Mouse (Mus musculus): Measurements from ENCODE around the gene Ccdc83. TPM values are rescaled to one million over a fixed set of nuclear protein-coding genes. Genes with fewer than 3 reads are reported as not detected.
A peak's percentile ranks its signal among the peaks of the same experiment; 100 is the strongest.

Gene Ccdc83
- polyA plus RNA-seq, 1 experiment from 2014 or later: not detected

- ATAC-seq (replicated peaks; ENCODE audit: low FRiP score, low read depth) (peak; percentile 47; the same call in 1 of the 2 replicates), DNase-seq (ENCODE audit: low spot score) (peak; percentile 40)
- no peaks in the 10 kb centered on the region for H3K36me3 ChIP-seq (ENCODE audit: insufficient read depth, low read length)
- TF ChIP-seq CTCF (IDR thresholded peaks at IDR 0.05; ENCODE audit: low read depth): no peak
- WGBS: 2% methylated on average over 27 of the region's 27 CpGs
- peak overlapping the region; percentile 63 for H3K4me3 ChIP-seq (replicated peaks; ENCODE audit: low read depth, low read length)
- H3K4me2 ChIP-seq (ENCODE audit: low read length): peak overlapping the region; percentile 96
- H3K9ac ChIP-seq (ENCODE audit: low read depth, low read length): peak overlapping the region; percentile 61
- H3K4me1 ChIP-seq (replicated peaks; ENCODE audit: insufficient read depth, low read length): no peaks in the 10 kb centered on the region
- no peaks in the 10 kb centered on the region for H3K27me3 ChIP-seq (ENCODE audit: insufficient read depth, low read length)
- no peaks in the 10 kb centered on the region for H3K9me3 ChIP-seq (replicated peaks; ENCODE audit: low read length)
- H3K27ac ChIP-seq: no peak overlapping the region
Measured at GRCm38 (mm10) chr7:90302647-90303552, 37.3 kb upstream of the Ccdc83 start.

DNA sequence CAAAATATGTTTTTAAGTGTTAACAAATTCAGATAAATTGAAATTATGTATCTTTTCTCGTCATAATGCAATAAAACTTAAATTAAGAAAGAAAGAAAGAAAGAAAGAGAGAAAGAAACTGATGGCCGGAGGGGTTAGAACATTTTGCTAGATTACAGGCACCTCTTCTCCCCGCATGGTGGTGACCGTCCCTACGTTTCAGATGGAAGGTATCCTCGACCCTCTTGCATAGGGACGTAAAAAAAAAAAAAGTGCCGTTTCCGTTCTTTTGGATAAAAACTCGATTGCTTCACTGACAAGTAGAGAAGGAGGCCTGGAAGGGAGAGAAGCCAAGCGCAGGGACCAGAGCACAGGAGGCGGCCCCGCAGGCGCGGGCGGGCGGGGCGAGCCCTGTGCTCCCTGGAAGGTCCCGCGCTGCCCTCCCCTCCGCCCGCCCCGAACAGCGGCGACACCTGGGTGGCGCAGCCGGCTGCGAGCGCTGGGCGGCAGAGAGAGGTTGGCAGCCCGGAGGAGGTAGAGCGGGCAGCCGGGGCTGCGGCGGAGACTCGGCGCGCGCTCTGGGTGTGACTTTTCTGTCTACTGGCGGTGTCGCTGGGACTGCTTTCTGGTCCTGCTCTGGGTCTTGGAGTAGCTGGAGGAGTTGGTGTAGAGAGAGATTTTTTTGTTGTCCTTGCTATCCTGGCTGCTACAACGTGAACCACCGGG, 36.5 kb upstream of the Ccdc83 start, which contains the start of gene Sytl2:
Gene Sytl2, plus strand, starts transcription at position 311 of the 705 bp plus-strand sequence.
- no peak within 1 kb of the TSS for H3K27ac ChIP-seq
- DNase-seq (ENCODE audit: low spot score): peak; percentile 64
- H3K9ac ChIP-seq (ENCODE audit: low read depth, low read length): peak within 1 kb of the TSS; percentile 61
- H3K36me3 ChIP-seq (ENCODE audit: insufficient read depth, low read length): no peaks in the 10 kb centered on the region
- no peaks in the 10 kb centered on the region for H3K4me1 ChIP-seq (replicated peaks; ENCODE audit: insufficient read depth, low read length)
- peak; percentile 55 for TF ChIP-seq CTCF (IDR thresholded peaks at IDR 0.05; ENCODE audit: low read depth)
- no peaks in the 10 kb centered on the region for H3K9me3 ChIP-seq (replicated peaks; ENCODE audit: low read length)
- peak within 1 kb of the TSS; percentile 63 for H3K4me3 ChIP-seq (replicated peaks; ENCODE audit: low read depth, low read length)
- ATAC-seq (replicated peaks; ENCODE audit: low FRiP score, low read depth): peak; percentile 76
- no peaks in the 10 kb centered on the region for H3K27me3 ChIP-seq (ENCODE audit: insufficient read depth, low read length)
- H3K4me2 ChIP-seq (ENCODE audit: low read length): peak within 1 kb of the TSS; percentile 96
- 1% methylated on average over 41 of the region's 43 CpGs for WGBS

GRCm38 (mm10) chr7:90291885-90292284, 26.3 kb upstream of the Ccdc83 start:
- H3K9ac ChIP-seq (ENCODE audit: low read depth, low read length): no peak overlapping the region
- no peak for TF ChIP-seq CTCF (IDR thresholded peaks at IDR 0.05; ENCODE audit: low read depth)
- no peak overlapping the region for H3K27ac ChIP-seq
- no peak overlapping the region for H3K4me2 ChIP-seq (ENCODE audit: low read length)
- no peaks in the 10 kb centered on the region for H3K9me3 ChIP-seq (replicated peaks; ENCODE audit: low read length)
- no peaks in the 10 kb centered on the region for H3K27me3 ChIP-seq (ENCODE audit: insufficient read depth, low read length)
- H3K36me3 ChIP-seq (ENCODE audit: insufficient read depth, low read length): no peaks in the 10 kb centered on the region
- ATAC-seq (replicated peaks; ENCODE audit: low FRiP score, low read depth) (no peak), DNase-seq (ENCODE audit: low spot score) (no peak)
- no peak overlapping the region for H3K4me3 ChIP-seq (replicated peaks; ENCODE audit: low read depth, low read length)
- WGBS: 81% methylated on average over 6 of the region's 6 CpGs
- no peaks in the 10 kb centered on the region for H3K4me1 ChIP-seq (replicated peaks; ENCODE audit: insufficient read depth, low read length)

DNA sequence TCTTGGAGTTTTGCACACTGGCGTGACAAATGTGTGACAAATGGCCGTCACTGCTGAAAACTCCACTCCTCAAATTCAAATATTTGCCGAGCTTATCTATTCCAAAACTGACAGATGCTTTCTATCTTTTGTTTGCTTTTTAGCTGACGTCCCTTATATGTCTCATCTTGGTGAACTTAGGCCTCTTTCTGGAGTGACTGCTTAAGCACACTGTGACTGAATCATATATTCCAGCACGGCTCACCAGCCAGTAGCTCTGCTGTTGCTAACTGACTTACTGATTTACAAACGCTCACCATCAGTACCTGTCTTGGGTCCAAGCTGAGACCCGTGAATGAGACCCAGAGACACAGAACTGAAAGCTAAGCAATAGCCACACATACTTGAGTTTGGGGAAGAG, 19.2 kb upstream of the Ccdc83 start:
- DNase-seq (ENCODE audit: low spot score) (no peak), ATAC-seq (replicated peaks; ENCODE audit: low FRiP score, low read depth) (no peak)
- Histone ChIP-seq H3K4me2 (ENCODE audit: low read length) (no peak overlapping the region), H3K9ac (ENCODE audit: low read depth, low read length) (no peak overlapping the region), H3K9me3 (replicated peaks; ENCODE audit: low read length) (no peaks in the 10 kb centered on the region), H3K4me1 (replicated peaks; ENCODE audit: insufficient read depth, low read length) (no peaks in the 10 kb centered on the region), H3K27me3 (ENCODE audit: insufficient read depth, low read length) (no peaks in the 10 kb centered on the region), H3K27ac (no peak overlapping the region), H3K36me3 (ENCODE audit: insufficient read depth, low read length) (no peaks in the 10 kb centered on the region), H3K4me3 (replicated peaks; ENCODE audit: low read depth, low read length) (no peak overlapping the region)
- WGBS: 69% methylated on average over 7 of the region's 7 CpGs
- no peak for TF ChIP-seq CTCF (IDR thresholded peaks at IDR 0.05; ENCODE audit: low read depth)

DNA sequence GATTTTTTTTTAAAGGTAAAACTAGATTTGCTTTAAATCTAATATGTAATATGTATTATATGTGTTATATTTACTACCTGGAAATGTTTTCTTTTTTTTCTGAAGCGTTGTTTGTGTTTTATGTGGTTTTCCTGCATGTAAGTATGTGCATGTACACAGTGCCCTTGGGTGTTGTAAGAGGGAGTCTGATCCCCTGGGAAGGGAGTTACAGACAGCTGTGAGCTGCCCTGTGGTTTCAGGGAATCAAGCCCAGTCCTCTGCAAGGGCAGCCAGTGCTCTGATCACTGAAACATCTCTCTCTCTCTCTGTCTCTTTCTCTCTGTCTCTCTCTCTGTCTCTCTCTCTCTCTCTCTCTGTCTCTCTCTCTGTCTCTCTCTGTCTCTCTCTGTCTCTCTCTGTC, 17.2 kb upstream of the Ccdc83 start:
- H3K9me3 ChIP-seq (replicated peaks; ENCODE audit: low read length): no peaks in the 10 kb centered on the region
- DNase-seq (ENCODE audit: low spot score) (no peak), ATAC-seq (replicated peaks; ENCODE audit: low FRiP score, low read depth) (no peak)
- H3K36me3 ChIP-seq (ENCODE audit: insufficient read depth, low read length): no peaks in the 10 kb centered on the region
- H3K9ac ChIP-seq (ENCODE audit: low read depth, low read length): no peak overlapping the region
- no peak for TF ChIP-seq CTCF (IDR thresholded peaks at IDR 0.05; ENCODE audit: low read depth)
- H3K4me3 ChIP-seq (replicated peaks; ENCODE audit: low read depth, low read length): no peak overlapping the region
- no peak overlapping the region for H3K4me2 ChIP-seq (ENCODE audit: low read length)
- no peaks in the 10 kb centered on the region for H3K27me3 ChIP-seq (ENCODE audit: insufficient read depth, low read length)
- H3K4me1 ChIP-seq (replicated peaks; ENCODE audit: insufficient read depth, low read length): 0 out of 2 replicates have a peak, but pooled peaks cover 4% of the 10 kb centered on the region
- H3K27ac ChIP-seq: no peak overlapping the region
- 71% methylated on average over 1 of the region's 1 CpGs for WGBS

DNA sequence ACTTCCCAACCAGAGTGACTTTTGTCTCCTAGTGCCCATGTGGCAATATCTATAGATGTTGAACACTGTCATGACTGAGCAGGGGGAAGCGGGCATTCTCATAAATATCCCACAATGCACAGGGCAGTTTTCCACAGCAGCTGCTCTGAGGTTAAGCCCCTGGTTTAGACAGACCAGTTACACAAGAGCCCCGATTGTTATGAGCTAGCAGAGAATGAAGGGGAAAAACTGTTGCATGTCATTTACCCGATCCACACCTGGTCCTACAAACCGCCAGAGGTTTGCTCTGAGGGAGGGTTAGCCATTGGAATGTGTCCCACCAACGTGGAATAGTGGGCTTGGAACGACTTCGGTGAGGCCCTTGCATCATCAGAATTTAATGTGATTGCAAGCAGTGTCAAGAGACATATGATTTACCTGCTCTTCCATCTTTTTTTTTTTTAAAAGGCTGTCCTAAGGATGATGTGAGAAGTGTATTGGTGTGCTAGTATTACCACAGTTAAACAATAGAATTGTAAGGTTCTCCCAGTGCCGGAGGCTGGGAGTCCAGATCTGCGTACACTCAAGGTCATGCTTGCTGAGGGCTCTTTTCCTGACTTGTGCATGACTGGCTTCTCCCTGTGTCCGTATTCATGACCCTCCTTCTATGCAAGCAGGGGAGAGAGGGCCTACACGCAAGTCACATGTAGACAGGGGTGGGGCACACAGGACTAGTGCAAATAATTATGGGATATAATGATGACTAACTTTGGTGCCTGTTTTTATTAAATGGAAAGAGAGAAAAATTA, 16.4 kb upstream of the Ccdc83 start:
- ATAC-seq (replicated peaks; ENCODE audit: low FRiP score, low read depth): no peak
- TF ChIP-seq CTCF (IDR thresholded peaks at IDR 0.05; ENCODE audit: low read depth): no peak
- Histone ChIP-seq H3K4me3 (replicated peaks; ENCODE audit: low read depth, low read length) (no peak overlapping the region), H3K27me3 (ENCODE audit: insufficient read depth, low read length) (no peaks in the 10 kb centered on the region), H3K9ac (ENCODE audit: low read depth, low read length) (no peak overlapping the region), H3K4me2 (ENCODE audit: low read length) (no peak overlapping the region), H3K4me1 (replicated peaks; ENCODE audit: insufficient read depth, low read length) (0 out of 2 replicates have a peak, but pooled peaks cover 4% of the 10 kb centered on the region), H3K27ac (no peak overlapping the region; the same call in 1 of the 2 replicates), H3K9me3 (replicated peaks; ENCODE audit: low read length) (no peaks in the 10 kb centered on the region), H3K36me3 (ENCODE audit: insufficient read depth, low read length) (no peaks in the 10 kb centered on the region)
- 63% methylated on average over 11 of the region's 11 CpGs for WGBS
- no peak for DNase-seq (ENCODE audit: low spot score)
